Mouse (Mus musculus): Measurements from ENCODE around the gene Pax8. TPM values are rescaled to one million over a fixed set of nuclear protein-coding genes. Genes with fewer than 3 reads are reported as not detected.
A peak's percentile ranks its signal among the peaks of the same experiment; 100 is the strongest.

The Pax8 gene
- polyA plus RNA-seq, 1 experiment from 2014 or later = 3.3 TPM

DNA sequence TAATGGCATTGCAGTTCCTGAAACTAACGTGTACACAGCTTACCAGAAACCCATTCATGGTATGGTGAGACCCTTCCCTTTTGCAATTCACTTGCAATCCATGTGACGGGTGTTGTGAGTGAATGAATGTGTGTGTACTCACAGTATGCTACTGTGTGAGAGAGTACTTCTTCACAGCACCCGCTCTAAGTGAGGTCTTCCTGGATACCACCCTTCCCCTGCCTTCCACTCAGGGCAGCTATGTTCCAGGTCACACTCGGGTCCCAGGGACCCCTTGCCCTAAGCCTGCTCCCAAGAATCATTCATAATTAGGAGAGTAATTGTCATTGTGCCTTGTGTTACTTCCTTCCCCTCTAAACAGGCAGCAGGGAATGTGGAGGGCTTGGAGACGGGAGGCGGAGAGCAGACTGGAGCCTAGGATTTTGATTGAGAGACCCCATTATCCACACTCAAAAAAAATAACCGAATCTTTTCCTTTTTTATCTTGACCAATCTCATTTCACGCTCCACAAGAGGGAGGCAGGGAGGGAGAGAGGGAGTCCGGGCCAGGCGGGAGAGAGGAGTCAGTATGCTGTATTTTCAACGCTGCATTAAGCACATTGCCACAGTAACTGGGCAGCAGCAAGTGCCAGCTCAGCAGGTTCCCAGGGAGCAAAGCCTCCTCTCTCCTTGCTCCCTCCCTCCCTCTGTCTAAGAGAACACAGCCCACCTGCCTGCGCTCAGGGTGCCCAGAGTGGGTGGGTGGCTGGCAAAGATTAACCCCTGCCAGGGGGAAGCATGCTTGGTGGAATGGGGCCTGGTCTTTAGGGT, 47.3 kb downstream of the Pax8 start:
- 18% methylated on average over 12 of the region's 12 CpGs for WGBS
- no peaks in the 10 kb centered on the region for H3K9me3 ChIP-seq
- H3K4me1 ChIP-seq = peaks cover 9% of the 10 kb centered on the region
- ATAC-seq (replicated peaks) = peak; percentile 95
- H3K27me3 ChIP-seq (replicated peaks) = 0 out of 2 replicates have a peak, but pooled peaks cover 3% of the 10 kb centered on the region
- H3K27ac ChIP-seq = peak overlapping the region; percentile 52
- no peaks in the 10 kb centered on the region for H3K36me3 ChIP-seq (replicated peaks)
- no peak overlapping the region for H3K9ac ChIP-seq
- no peak overlapping the region for H3K4me3 ChIP-seq
- no peak overlapping the region for H3K4me2 ChIP-seq

DNA sequence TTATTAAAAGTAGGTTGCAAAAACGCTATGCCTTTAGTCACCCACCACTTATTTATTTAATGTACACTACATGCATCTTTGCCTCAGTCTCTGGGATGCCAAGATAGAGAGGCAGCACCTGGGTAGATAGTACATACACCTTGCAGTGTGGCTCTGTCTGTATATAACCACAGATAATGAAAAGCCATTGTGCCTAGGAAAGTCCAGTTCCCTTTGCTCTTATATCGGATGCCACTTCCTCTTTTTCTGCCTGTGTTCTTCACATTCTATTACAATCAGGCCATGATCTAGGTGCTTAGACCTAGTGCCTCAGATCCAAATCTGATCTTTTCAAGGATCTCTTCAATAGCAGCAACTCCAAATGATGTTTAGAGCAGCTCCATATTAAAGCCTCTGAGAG, 49.8 kb downstream of the Pax8 start:
- ATAC-seq (replicated peaks) = no peak
- WGBS = 88% methylated on average over 2 of the region's 2 CpGs

DNA sequence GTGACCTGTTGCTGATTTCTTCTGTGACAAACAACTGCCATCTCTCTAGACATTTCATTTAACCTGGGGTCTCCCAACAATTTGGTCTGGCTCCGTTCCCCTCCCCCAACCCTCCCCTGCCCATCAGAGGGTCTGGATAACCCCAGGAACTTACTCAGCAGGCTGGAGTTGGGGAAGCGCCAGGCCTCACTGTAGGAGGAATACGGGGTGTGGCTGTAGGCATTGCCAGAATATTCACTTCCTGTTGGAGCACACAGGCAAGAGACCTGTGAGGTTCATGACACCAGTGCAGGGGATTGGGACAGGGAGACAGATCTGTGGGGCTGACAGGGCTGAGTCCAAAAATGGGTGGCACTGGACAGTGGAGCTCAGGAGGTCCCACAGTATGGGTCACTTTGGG, 52.6 kb downstream of the Pax8 start:
- Histone ChIP-seq H3K27me3 (replicated peaks) (0 out of 2 replicates have a peak, but pooled peaks cover 3% of the 10 kb centered on the region), H3K27ac (no peak overlapping the region), H3K4me3 (no peak overlapping the region), H3K4me2 (no peak overlapping the region), H3K9ac (no peak overlapping the region), H3K36me3 (replicated peaks) (no peaks in the 10 kb centered on the region), H3K9me3 (no peaks in the 10 kb centered on the region), H3K4me1 (peaks cover 1% of the 10 kb centered on the region)
- ATAC-seq (replicated peaks) = no peak
- WGBS = 86% methylated on average over 3 of the region's 3 CpGs

More for the DNA sequence above, 49.8 kb downstream of the Pax8 start:
- Histone ChIP-seq H3K4me3 (no peak overlapping the region), H3K27ac (no peak overlapping the region), H3K9ac (no peak overlapping the region), H3K27me3 (replicated peaks) (0 out of 2 replicates have a peak, but pooled peaks cover 3% of the 10 kb centered on the region), H3K9me3 (no peaks in the 10 kb centered on the region), H3K4me1 (peaks cover 9% of the 10 kb centered on the region), H3K36me3 (replicated peaks) (no peaks in the 10 kb centered on the region), H3K4me2 (no peak overlapping the region)

DNA sequence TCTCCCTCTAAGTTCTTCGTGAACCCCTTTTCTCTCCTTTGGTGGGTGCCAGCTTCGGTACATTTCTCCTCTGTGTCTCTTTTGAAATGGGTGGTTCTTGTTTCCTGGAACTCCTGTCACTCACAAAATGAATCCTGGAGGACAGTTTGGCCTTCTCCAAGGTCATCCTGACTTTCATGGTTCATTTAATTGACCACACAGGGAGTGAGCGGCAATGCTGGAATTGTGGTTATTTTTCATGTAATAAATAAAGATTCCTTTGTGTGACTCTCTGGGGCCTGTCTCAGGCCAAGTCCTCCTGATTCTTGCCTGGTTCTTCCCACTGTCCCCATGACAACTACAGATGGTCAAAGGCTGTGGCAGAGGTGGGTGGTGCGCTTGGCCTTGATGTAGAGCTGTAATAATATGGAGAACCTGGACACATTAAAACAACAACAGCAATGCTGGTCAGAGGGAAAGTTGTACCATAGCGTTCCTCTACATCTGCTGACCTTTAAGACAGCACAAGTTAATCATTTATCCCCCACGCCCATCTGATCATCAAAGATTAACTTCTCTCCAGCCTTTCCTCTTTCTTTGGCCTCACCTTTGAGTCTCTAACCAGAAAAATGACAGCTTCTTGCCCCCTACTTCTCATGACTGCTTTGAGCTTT, 54.1 kb downstream of the Pax8 start:
- H3K9ac ChIP-seq = no peak overlapping the region
- no peak for ATAC-seq (replicated peaks)
- 95% methylated on average over 6 of the region's 6 CpGs for WGBS

DNA sequence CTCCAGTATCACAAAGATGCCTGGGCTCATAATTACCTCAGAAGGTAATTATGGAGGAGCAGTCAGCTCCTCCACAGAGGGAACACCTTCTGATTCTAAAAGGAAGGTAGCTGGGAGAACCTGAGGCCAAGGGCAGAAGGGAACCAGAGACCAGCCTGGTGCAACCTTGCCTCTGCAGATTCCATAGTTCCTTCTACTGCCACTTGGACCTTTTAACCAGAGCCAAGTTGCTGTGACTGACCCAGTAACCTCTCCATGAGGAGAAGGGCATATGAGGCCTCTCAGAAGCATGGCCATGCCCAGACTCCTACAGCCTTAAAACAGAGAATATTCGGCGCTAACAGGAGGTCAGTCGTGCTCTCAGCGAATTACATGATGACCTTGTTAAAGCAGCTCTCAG, 57.8 kb downstream of the Pax8 start:
- peaks cover 11% of the 10 kb centered on the region for H3K4me1 ChIP-seq
- no peak overlapping the region for H3K4me3 ChIP-seq
- H3K36me3 ChIP-seq (replicated peaks) = no peaks in the 10 kb centered on the region
- H3K9ac ChIP-seq = no peak overlapping the region
- no peaks in the 10 kb centered on the region for H3K9me3 ChIP-seq
- 92% methylated on average over 4 of the region's 4 CpGs for WGBS
- no peak overlapping the region for H3K4me2 ChIP-seq
- H3K27me3 ChIP-seq (replicated peaks) = no peaks in the 10 kb centered on the region
- no peak for ATAC-seq (replicated peaks)
- H3K27ac ChIP-seq = no peak overlapping the region

More for the DNA sequence above, 54.1 kb downstream of the Pax8 start:
- Histone ChIP-seq H3K27me3 (replicated peaks) (0 out of 2 replicates have a peak, but pooled peaks cover 1% of the 10 kb centered on the region), H3K4me2 (no peak overlapping the region), H3K4me3 (no peak overlapping the region), H3K27ac (no peak overlapping the region), H3K36me3 (replicated peaks) (no peaks in the 10 kb centered on the region), H3K4me1 (peaks cover 9% of the 10 kb centered on the region), H3K9me3 (no peaks in the 10 kb centered on the region)

DNA sequence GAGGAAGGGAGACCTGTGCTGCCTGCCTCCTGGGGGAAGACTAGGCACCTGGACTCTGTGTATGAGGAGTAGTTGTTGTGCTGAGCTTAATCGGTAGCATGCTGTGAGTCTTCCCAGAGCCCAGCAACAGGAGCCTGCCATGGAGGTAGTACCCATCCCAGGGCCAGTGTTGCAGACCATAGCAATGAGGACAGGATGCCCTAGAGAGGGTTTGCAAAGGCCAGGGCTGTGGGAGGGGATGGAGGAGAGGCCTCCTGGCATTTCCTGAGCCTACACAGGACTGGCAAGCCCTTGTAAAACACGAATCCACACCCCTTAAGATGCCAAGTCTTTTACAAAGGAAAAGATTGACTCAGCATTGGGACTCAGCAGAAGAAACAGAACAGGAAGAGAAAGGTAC, 58.3 kb downstream of the Pax8 start:
- no peaks in the 10 kb centered on the region for H3K36me3 ChIP-seq (replicated peaks)
- no peaks in the 10 kb centered on the region for H3K27me3 ChIP-seq (replicated peaks)
- peaks cover 11% of the 10 kb centered on the region for H3K4me1 ChIP-seq
- no peaks in the 10 kb centered on the region for H3K9me3 ChIP-seq
- no peak overlapping the region for H3K9ac ChIP-seq
- no peak overlapping the region for H3K27ac ChIP-seq
- 0 out of 2 replicates have a peak, but pooled peaks have one; percentile 29 for ATAC-seq (replicated peaks)
- H3K4me3 ChIP-seq = no peak overlapping the region
- WGBS = 18% methylated on average over 2 of the region's 2 CpGs
- H3K4me2 ChIP-seq = no peak overlapping the region

DNA sequence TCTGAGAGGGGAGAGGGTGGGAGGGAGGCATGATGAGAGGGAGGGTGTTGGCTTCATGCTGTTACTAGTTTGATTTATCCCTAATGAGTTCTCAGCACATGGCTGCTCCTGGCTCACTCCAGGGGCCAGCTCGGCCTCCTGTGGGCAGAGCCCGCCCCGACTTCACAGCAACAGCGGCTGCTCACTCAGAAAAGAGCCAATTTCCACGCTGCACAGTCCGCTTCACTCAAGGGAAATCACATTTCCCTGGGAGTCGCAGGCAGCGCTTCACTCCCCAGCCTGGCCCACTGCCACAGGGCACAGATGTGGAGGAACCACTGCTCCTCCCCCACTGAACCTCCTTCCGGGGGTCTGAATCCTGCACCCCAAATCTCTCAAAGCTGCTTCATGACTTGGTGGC, 58.7 kb downstream of the Pax8 start:
- 2% methylated on average over 9 of the region's 9 CpGs for WGBS
- no peak overlapping the region for H3K27ac ChIP-seq
- H3K9ac ChIP-seq = no peak overlapping the region
- H3K9me3 ChIP-seq = no peaks in the 10 kb centered on the region
- no peak overlapping the region for H3K4me2 ChIP-seq
- ATAC-seq (replicated peaks) = peak; percentile 73
- H3K27me3 ChIP-seq (replicated peaks) = no peaks in the 10 kb centered on the region
- peaks cover 11% of the 10 kb centered on the region for H3K4me1 ChIP-seq
- no peak overlapping the region for H3K4me3 ChIP-seq
- H3K36me3 ChIP-seq (replicated peaks) = no peaks in the 10 kb centered on the region

DNA sequence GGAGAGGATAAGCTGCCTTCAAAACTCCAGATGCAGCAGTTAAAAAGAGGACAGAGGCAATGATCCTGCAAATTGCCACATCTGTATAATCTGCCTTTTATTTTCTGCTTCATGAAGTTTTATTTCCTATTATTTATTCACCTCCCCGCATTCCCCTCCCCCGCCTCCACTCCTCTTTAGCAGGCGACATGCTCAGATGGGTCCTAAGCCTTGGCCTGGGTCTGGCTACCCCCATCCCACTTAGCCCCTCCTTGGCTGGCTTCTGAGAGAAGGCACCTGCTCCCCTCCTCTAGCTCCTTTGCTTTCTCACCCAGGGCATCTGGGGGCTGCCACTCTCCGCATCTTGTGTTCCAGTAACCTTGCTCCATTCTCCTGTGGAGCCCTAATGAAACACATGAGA, 61.7 kb downstream of the Pax8 start:
- H3K9ac ChIP-seq = no peak overlapping the region
- no peaks in the 10 kb centered on the region for H3K9me3 ChIP-seq
- peaks cover 11% of the 10 kb centered on the region for H3K4me1 ChIP-seq
- ATAC-seq (replicated peaks) = no peak
- H3K4me2 ChIP-seq = no peak overlapping the region
- WGBS = 70% methylated on average over 4 of the region's 4 CpGs
- H3K27ac ChIP-seq = no peak overlapping the region
- H3K27me3 ChIP-seq (replicated peaks) = no peaks in the 10 kb centered on the region
- H3K36me3 ChIP-seq (replicated peaks) = no peaks in the 10 kb centered on the region
- no peak overlapping the region for H3K4me3 ChIP-seq

DNA sequence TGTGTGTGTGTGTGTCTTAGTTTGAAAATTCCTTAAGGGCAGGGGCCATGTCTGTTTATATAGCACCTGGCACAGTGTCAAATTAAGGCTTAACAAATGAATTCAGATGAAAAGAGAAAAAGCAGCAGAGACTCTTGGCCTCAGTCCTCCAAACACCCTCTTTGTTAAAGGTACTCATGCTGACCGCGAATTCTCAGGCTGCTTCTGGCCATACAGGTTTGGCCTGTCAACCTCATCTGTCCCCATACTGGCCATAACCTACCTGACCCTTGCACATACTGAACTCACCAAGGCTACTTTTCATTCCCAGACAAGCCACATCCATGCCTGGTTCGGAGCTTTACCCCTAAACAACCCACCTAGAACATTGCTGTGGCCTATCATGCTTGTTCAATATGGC, 62.2 kb downstream of the Pax8 start:
- Histone ChIP-seq H3K27ac (no peak overlapping the region), H3K4me3 (no peak overlapping the region)

DNA sequence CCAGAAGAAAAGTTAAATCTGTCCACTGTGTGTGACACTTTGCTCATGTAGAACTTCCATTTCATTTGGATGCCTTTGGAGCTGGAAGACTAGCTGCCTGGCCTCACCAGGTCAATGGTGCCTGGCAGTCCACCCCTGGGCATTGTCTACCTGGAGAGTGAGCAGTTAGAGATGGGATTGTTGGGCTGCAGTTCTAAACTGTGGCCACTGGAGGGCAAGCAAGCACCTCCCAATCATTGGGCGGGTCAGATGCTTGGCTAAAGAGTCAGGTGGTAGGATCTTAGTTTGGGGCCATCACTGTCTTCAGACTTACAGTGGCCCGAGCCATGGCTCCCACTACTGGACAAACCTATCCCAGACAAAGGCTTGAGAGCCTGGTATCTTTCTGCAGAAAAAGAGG, 66.2 kb downstream of the Pax8 start:
- Histone ChIP-seq H3K4me1 (peaks cover 6% of the 10 kb centered on the region), H3K4me3 (no peak overlapping the region), H3K36me3 (replicated peaks) (no peaks in the 10 kb centered on the region), H3K27ac (no peak overlapping the region), H3K27me3 (replicated peaks) (no peaks in the 10 kb centered on the region; the same call in 1 of the 2 replicates), H3K9me3 (no peaks in the 10 kb centered on the region), H3K9ac (no peak overlapping the region), H3K4me2 (no peak overlapping the region)
- peak; percentile 62 for ATAC-seq (replicated peaks)
- WGBS = 6% methylated on average over 2 of the region's 2 CpGs

More for the DNA sequence above, 62.2 kb downstream of the Pax8 start:
- H3K27me3 ChIP-seq (replicated peaks) = no peaks in the 10 kb centered on the region
- H3K4me2 ChIP-seq = no peak overlapping the region
- ATAC-seq (replicated peaks) = no peak
- 69% methylated on average over 3 of the region's 3 CpGs for WGBS
- no peaks in the 10 kb centered on the region for H3K9me3 ChIP-seq
- no peak overlapping the region for H3K9ac ChIP-seq
- peaks cover 11% of the 10 kb centered on the region for H3K4me1 ChIP-seq
- no peaks in the 10 kb centered on the region for H3K36me3 ChIP-seq (replicated peaks)

DNA sequence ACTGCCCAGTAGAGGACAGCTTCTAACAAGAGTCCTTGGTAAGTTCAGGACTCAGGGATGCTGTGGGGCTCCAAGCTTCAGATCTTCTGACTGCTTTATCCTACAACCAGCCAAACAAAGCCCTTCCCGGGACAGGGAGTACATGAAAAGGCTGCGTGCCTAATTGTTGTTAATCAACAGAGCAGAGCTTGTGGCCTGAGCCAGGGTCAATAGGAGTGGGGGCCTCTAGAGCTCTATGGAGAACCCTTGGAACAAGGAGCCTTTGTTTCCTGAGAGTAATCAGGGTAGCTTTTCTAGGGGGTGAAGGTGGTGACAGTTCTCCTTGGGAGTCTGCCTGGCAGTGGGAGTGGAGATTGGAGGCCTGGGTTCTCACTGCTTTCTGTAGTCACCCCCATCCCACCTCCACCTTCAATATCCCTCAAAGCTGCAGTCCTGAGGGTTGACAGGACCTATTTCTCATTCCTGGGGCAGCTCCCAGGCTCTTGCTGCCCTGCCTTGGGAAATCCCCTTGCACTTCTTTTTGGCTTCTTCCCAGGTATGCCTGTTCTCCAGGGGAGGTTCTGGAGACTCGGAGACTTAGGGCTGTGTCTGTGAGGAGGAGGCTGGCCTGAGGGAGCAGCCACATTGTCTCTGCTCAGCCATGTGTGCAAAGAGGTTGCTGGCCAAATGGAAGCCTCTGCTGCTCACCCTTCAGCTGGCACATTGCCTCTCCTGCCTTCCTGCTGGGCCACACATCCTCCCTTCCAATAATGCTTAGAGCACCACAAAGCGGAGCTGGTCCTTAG, 67.5 kb downstream of the Pax8 start:
- WGBS = 13% methylated on average over 4 of the region's 4 CpGs
- Histone ChIP-seq H3K36me3 (replicated peaks) (no peaks in the 10 kb centered on the region), H3K4me1 (peaks cover 6% of the 10 kb centered on the region), H3K4me3 (no peak overlapping the region), H3K27me3 (replicated peaks) (no peaks in the 10 kb centered on the region; the same call in 1 of the 2 replicates), H3K9me3 (no peaks in the 10 kb centered on the region), H3K9ac (no peak overlapping the region), H3K4me2 (no peak overlapping the region), H3K27ac (no peak overlapping the region)
- no peak for ATAC-seq (replicated peaks)

Measured in midbrain, embryonic 15.5 days (tissue).